Mouse (Mus musculus) megakaryocyte, adult 5-6 weeks (primary cell): ENCODE measurements around the gene Supt5. TPM values are rescaled to one million over a fixed set of nuclear protein-coding genes. Genes with fewer than 3 reads are reported as not detected.

Experiments used
- total RNA-seq, 2 experiments: library from RNA; stranded (forward) in 1 of 2; stranded (reverse) in 1 of 2; fragments of 153-499, 151-499 nt in 1 of 2; fragments of 221-1000, 200-1000 nt in 1 of 2; gene quantifications; 2 replicates each; pipeline versions ENCODE4 v1.2.3 to v1.2.4; 2015 to 2017

Supt5 gene
- total RNA-seq, 2 experiments from 2014 or later = 47.1 to 61.2 TPM

Other genes with a start within 250 kb of the Supt5 start
- gene 9530053A07Rik, start 209.3 kb downstream of the Supt5 start, total RNA-seq (2015) = not detected in 2 replicates
- gene 9530053A07Rik, start 209.3 kb downstream of the Supt5 start, total RNA-seq (2017) = 0.04 TPM in 1 of 2 replicates, not detected in the other
- 75.0 and 75.5 TPM in 2 replicates for gene Fbl, start 169.0 kb downstream of the Supt5 start, total RNA-seq (2015)
- 85.1 and 88.7 TPM in 2 replicates for gene Fbl, start 169.0 kb downstream of the Supt5 start, total RNA-seq (2017)
- gene Dyrk1b, start 159.3 kb downstream of the Supt5 start, total RNA-seq (2015) = 3.0 and 3.5 TPM in 2 replicates
- 2.7 and 5.3 TPM in 2 replicates for gene Dyrk1b, start 159.3 kb downstream of the Supt5 start, total RNA-seq (2017)
- gene Eid2, start 70.9 kb downstream of the Supt5 start, total RNA-seq (2015) = 0.68 and 1.1 TPM in 2 replicates
- 0.40 and 0.57 TPM in 2 replicates for gene Eid2, start 70.9 kb downstream of the Supt5 start, total RNA-seq (2017)
- gene Eid2b, start 61.0 kb downstream of the Supt5 start, total RNA-seq (2015) = 3.6 and 5.8 TPM in 2 replicates
- gene Eid2b, start 61.0 kb downstream of the Supt5 start, total RNA-seq (2017) = 2.9 and 3.0 TPM in 2 replicates
- not detected in 2 replicates for gene Selenov, start 47.6 kb downstream of the Supt5 start, total RNA-seq (2015)
- not detected in 2 replicates for gene Selenov, start 47.6 kb downstream of the Supt5 start, total RNA-seq (2017)
- not detected in 2 replicates for gene Dll3, start 36.5 kb downstream of the Supt5 start, total RNA-seq (2015)
- not detected in 2 replicates for gene Dll3, start 36.5 kb downstream of the Supt5 start, total RNA-seq (2017)
- 19.5 and 26.2 TPM in 2 replicates for gene Timm50, start 26.7 kb downstream of the Supt5 start, total RNA-seq (2015)
- gene Timm50, start 26.7 kb downstream of the Supt5 start, total RNA-seq (2017) = 19.7 and 22.1 TPM in 2 replicates
- gene Rps16, start 11.9 kb upstream of the Supt5 start, total RNA-seq (2015) = 2,258 and 2,353 TPM in 2 replicates
- 250 and 448 TPM in 2 replicates for gene Rps16, start 11.9 kb upstream of the Supt5 start, total RNA-seq (2017)
- 11.5 and 15.2 TPM in 2 replicates for gene Plekhg2, start 33.9 kb upstream of the Supt5 start, total RNA-seq (2015)
- gene Plekhg2, start 33.9 kb upstream of the Supt5 start, total RNA-seq (2017) = 6.1 and 6.3 TPM in 2 replicates
- 350 and 368 TPM in 2 replicates for gene Zfp36, start 41.5 kb upstream of the Supt5 start, total RNA-seq (2015)
- gene Zfp36, start 41.5 kb upstream of the Supt5 start, total RNA-seq (2017) = 118 and 143 TPM in 2 replicates
- gene Med29, start 54.0 kb upstream of the Supt5 start, total RNA-seq (2015) = 14.7 and 15.4 TPM in 2 replicates
- gene Med29, start 54.0 kb upstream of the Supt5 start, total RNA-seq (2017) = 9.0 and 9.4 TPM in 2 replicates
- gene Paf1, start 54.2 kb upstream of the Supt5 start, total RNA-seq (2015) = 42.1 and 46.8 TPM in 2 replicates
- 129 and 153 TPM in 2 replicates for gene Paf1, start 54.2 kb upstream of the Supt5 start, total RNA-seq (2017)
- 544 and 552 TPM in 2 replicates for gene Gmfg, start 98.7 kb upstream of the Supt5 start, total RNA-seq (2015)
- 837 and 967 TPM in 2 replicates for gene Gmfg, start 98.7 kb upstream of the Supt5 start, total RNA-seq (2017)
- gene Lrfn1, start 113.2 kb upstream of the Supt5 start, total RNA-seq (2015) = 1.0 and 1.7 TPM in 2 replicates
- 0.66 and 0.98 TPM in 2 replicates for gene Lrfn1, start 113.2 kb upstream of the Supt5 start, total RNA-seq (2017)
- not detected in 2 replicates for gene Ifnl2, start 171.7 kb upstream of the Supt5 start, total RNA-seq (2015)
- gene Ifnl2, start 171.7 kb upstream of the Supt5 start, total RNA-seq (2017) = not detected in 2 replicates
- not detected in 2 replicates for gene Ifnl3, start 184.1 kb upstream of the Supt5 start, total RNA-seq (2015)
- gene Ifnl3, start 184.1 kb upstream of the Supt5 start, total RNA-seq (2017) = not detected in 2 replicates
- not detected in 2 replicates for gene Sycn, start 202.1 kb upstream of the Supt5 start, total RNA-seq (2015)
- gene Sycn, start 202.1 kb upstream of the Supt5 start, total RNA-seq (2017) = not detected in 2 replicates
- 1.4 and 2.2 TPM in 2 replicates for gene Nccrp1, start 208.5 kb upstream of the Supt5 start, total RNA-seq (2015)
- gene Nccrp1, start 208.5 kb upstream of the Supt5 start, total RNA-seq (2017) = 0.26 TPM in 1 of 2 replicates, not detected in the other